In genomic region chr2:141998901-141999300, GRCm38 (mm10) we compare ENCODE assay signal across 9 mouse cellular contexts.
DNase-seq lines count a peak whose midpoint lies in the region; ATAC-seq and TF ChIP-seq lines count a peak whose summit lies in the region.
"Had no signal": no experiment of that assay in that cellular context is flagged by ENCODE, and none has a peak within 500 bp of the region (broad histone marks: within the 10 kb centered on the region; RNA-seq: fewer than 3 reads in every experiment).

No protein-coding gene starts in this region.

- TF ChIP-seq CTCF in brain, embryonic 14.5 days (IDR thresholded peaks at IDR 0.05; ENCODE audit: borderline replicate concordance, extremely low read depth, insufficient read depth, insufficient read length) = no peak
- no peak for TF ChIP-seq CTCF in forebrain, postnatal 0 days (IDR thresholded peaks at IDR 0.05; ENCODE audit: low read depth)

- H3K4me2 ChIP-seq in heart, embryonic 12.5 days = no peak overlapping the region
- no peak overlapping the region for H3K4me2 ChIP-seq in forebrain, postnatal 0 days (ENCODE audit: low read depth)
- H3K4me2 ChIP-seq: neural tube, embryonic 12.5 days had no signal

- no peaks in the 10 kb centered on the region for H3K9me3 ChIP-seq in heart, embryonic 12.5 days (replicated peaks)
- H3K9me3 ChIP-seq in forebrain, postnatal 0 days (ENCODE audit: low read length) = no peaks in the 10 kb centered on the region
- H3K9me3 ChIP-seq: neural tube, embryonic 12.5 days had no signal

- ATAC-seq in heart, embryonic 12.5 days (ENCODE audit: insufficient number of reproducible peaks, low FRiP score) = no peak
- peak; percentile 82 for ATAC-seq in forebrain, postnatal 0 days

- H3K4me3 ChIP-seq in heart, embryonic 12.5 days = no peak overlapping the region
- H3K4me3 ChIP-seq in forebrain, postnatal 0 days (ENCODE audit: low read depth, low read length) = no peak overlapping the region
- H3K4me3 ChIP-seq: neural tube, embryonic 12.5 days had no signal

- no peak for TF ChIP-seq POLR2A in brain, embryonic 14.5 days (IDR thresholded peaks at IDR 0.05; ENCODE audit: borderline replicate concordance, extremely low read depth, insufficient read depth, insufficient read length, poor library complexity, severe bottlenecking)

- H3K27me3 ChIP-seq in heart, embryonic 12.5 days (replicated peaks) = peaks cover 45% of the 10 kb centered on the region
- H3K27me3 ChIP-seq in forebrain, postnatal 0 days (ENCODE audit: insufficient read depth, low read length) = no peaks in the 10 kb centered on the region
- H3K27me3 ChIP-seq: neural tube, embryonic 12.5 days had no signal

- H3K9ac ChIP-seq in heart, embryonic 12.5 days = no peak overlapping the region
- H3K9ac ChIP-seq in forebrain, postnatal 0 days = no peak overlapping the region
- H3K9ac ChIP-seq: neural tube, embryonic 12.5 days had no signal

- H3K36me3 ChIP-seq in heart, embryonic 12.5 days = no peaks in the 10 kb centered on the region
- H3K36me3 ChIP-seq in forebrain, postnatal 0 days (ENCODE audit: insufficient read depth) = no peaks in the 10 kb centered on the region
- H3K36me3 ChIP-seq: neural tube, embryonic 12.5 days had no signal

- DNase-seq in heart, adult 18-20 months = peak; percentile 57 to 60
- peak; percentile 93 for DNase-seq in brain, embryonic 14.5 days (ENCODE audit: low read depth)
- DNase-seq in forebrain, postnatal 0 days = peak; percentile 56
- DNase-seq in layer of hippocampus, adult 8-10 months (ENCODE audit: low spot score in 2 of 2) = peak; percentile 13 to 30
- peak; percentile 33 for DNase-seq in right cerebral cortex, adult 18-20 months
- no peak for DNase-seq in gastrocnemius, adult 8-10 months (ENCODE audit: low spot score in 2 of 2)
- DNase-seq in embryo, embryonic 10 days (ENCODE audit: low spot score) = no peak

- no peak overlapping the region for H3K27ac ChIP-seq in heart, embryonic 12.5 days (ENCODE audit: poor library complexity, severe bottlenecking)
- H3K27ac ChIP-seq in forebrain, postnatal 0 days (ENCODE audit: low read depth, low read length) = no peak overlapping the region
- H3K27ac ChIP-seq: neural tube, embryonic 12.5 days had no signal

- no peaks in the 10 kb centered on the region for H3K4me1 ChIP-seq in heart, embryonic 12.5 days (replicated peaks)
- 0 out of 2 replicates have a peak, but pooled peaks cover 3% of the 10 kb centered on the region for H3K4me1 ChIP-seq in forebrain, postnatal 0 days (ENCODE audit: insufficient read depth)
- H3K4me1 ChIP-seq: neural tube, embryonic 12.5 days had no signal

- 76% methylated on average over 6 of the region's 6 CpGs for WGBS in heart, embryonic 12.5 days
- 35% methylated on average over 6 of the region's 6 CpGs for WGBS in forebrain, postnatal 0 days

Comparison
In these comparisons a context has a peak if more than half of its experiments do, and no peak if none do; other contexts are left out.
1. DNase-seq: peak in heart, adult 18-20 months (2 of 2), brain, embryonic 14.5 days (single experiment), forebrain, postnatal 0 days (single experiment), layer of hippocampus, adult 8-10 months (2 of 2) and right cerebral cortex, adult 18-20 months (single experiment); none in gastrocnemius, adult 8-10 months (0 of 2) and embryo, embryonic 10 days (single experiment).